Mouse (Mus musculus) liver, embryonic 14.5 days (tissue): ENCODE data around the gene Tspyl3. TPM values are rescaled to one million over a fixed set of nuclear protein-coding genes. Genes with fewer than 3 reads are reported as not detected.

Experiments used
- ATAC-seq: fragments of 200-750 bp; cut with Nextera tagmentation; 2 replicates; pipeline ENCODE4 v1.8.0; 2017; ENCODE audit warnings: moderate number of reproducible peaks, mild to moderate bottlenecking, moderate library complexity; ENCODE audit not compliant: insufficient read depth
- DNase-seq, 3 experiments: peaks; one replicate each; pipeline ENCODE4 v3.0.0-alpha.2; 2012 to 2013; ENCODE audit warnings: low read depth in 3 of 3, low spot score in 3 of 3
- H3K27ac ChIP-seq: fragments of 300-500 bp; sonication (generic); 2 replicates; pipeline ENCODE4 v1.5.1; 2014; ENCODE audit warnings: moderate library complexity, mild to moderate bottlenecking, control low read depth, inconsistent platforms
- H3K27me3 ChIP-seq: fragments of 300-500 bp; sonication (generic); 2 replicates; pipeline ENCODE4 v1.6.1; 2014; ENCODE audit warnings: mild to moderate bottlenecking, low read length, moderate library complexity; ENCODE audit not compliant: control insufficient read depth, insufficient read depth
- H3K36me3 ChIP-seq: fragments of 300-500 bp; sonication (generic); replicated peaks from 2 replicates; pipeline ENCODE4 v1.6.1; 2014; ENCODE audit warnings: low read depth; ENCODE audit not compliant: control insufficient read depth, insufficient read depth
- H3K4me1 ChIP-seq, 2 experiments: fragments of 200-500 bp in 1 of 2; fragments of 300-500 bp in 1 of 2; sonication (generic) in 1 of 2; replicated peaks; 2 replicates each; pipeline ENCODE4 v1.6.1; 2012 to 2014; ENCODE audit warnings: antibody characterized with exemption in 1 of 2, inconsistent platforms in 1 of 2, low read length in 1 of 2; ENCODE audit not compliant: control insufficient read depth in 2 of 2, insufficient read depth in 2 of 2
- H3K4me2 ChIP-seq: fragments of 300-500 bp; sonication (generic); 2 replicates; pipeline ENCODE4 v1.6.1; 2014; ENCODE audit warnings: low read depth, mild to moderate bottlenecking, control low read depth, moderate library complexity
- H3K4me3 ChIP-seq, 2 experiments: fragments of 200-500 bp in 1 of 2; fragments of 300-500 bp in 1 of 2; sonication (generic) in 1 of 2; 2 replicates each; pipeline ENCODE4 v1.5.1; 2012 to 2014; ENCODE audit warnings: low read depth in 2 of 2, low read length in 2 of 2, mild to moderate bottlenecking in 2 of 2, control low read depth in 1 of 2, inconsistent platforms in 1 of 2, moderate library complexity in 1 of 2; ENCODE audit not compliant: insufficient read depth in 1 of 2
- H3K9ac ChIP-seq: fragments of 300-500 bp; sonication (generic); replicated peaks from 2 replicates; pipeline ENCODE4 v1.6.1; 2014; ENCODE audit warnings: mild to moderate bottlenecking, control low read depth, moderate library complexity
- H3K9me3 ChIP-seq: fragments of 300-500 bp; sonication (generic); 2 replicates; pipeline ENCODE4 v1.6.1; 2016; ENCODE audit warnings: low read length, mixed read lengths; ENCODE audit not compliant: control insufficient read depth
- CTCF ChIP-seq: IDR thresholded peaks from 2 replicates; pipeline ENCODE4 v1.5.1; 2016; ENCODE audit warnings: antibody characterized with exemption, low read depth, control low read depth
- EP300 ChIP-seq: IDR thresholded peaks from 2 replicates; pipeline ENCODE4 v1.6.1; 2016; ENCODE audit warnings: antibody characterized with exemption, low read depth
- WGBS: fragments of 180-500 bp; shearing (Covaris S2); extraction: QIAGEN DNeasy Blood & Tissue Kit; methylation state at CpG from one replicate; pipeline ENCODE4 v1.1.7; 2014; ENCODE audit not compliant: insufficient replicate concordance; 5-methylcytosine and 5-hydroxymethylcytosine counted together
- polyA plus RNA-seq, 2 experiments: library from polyadenylated mRNA; depleted of rRNA in 1 of 2; stranded (reverse) in 1 of 2; unstranded in 1 of 2; fragments of >200 nt; fragmentation: Nextera tagmentation in 1 of 2; extraction: Ambion mirVana in 1 of 2; gene quantifications; 2 replicates each; pipeline versions ENCODE4 v1.2.1 to v1.2.3; 2012 to 2014

The Tspyl3 gene
- polyA plus RNA-seq, 2 experiments: 1.6 to 2.3 TPM

DNA sequence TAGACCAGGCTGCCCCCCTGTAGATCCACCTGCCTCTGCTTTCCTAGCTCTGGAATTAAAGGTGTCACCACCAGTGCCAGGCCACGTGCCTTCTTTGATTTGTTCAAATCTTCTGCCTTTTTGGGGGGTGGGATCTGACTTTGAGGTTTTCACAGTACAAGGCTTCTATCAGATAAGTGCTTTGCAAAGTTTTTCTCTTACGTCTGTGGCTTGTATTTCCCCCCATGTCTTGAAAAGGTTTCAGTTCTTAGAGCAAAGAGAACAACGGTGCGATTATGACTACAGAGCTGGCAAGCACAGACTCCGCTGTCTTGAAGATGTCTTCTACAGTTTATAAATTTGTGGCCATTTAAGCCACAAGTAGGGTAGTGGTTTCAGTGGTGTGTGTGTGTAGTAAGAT, 13.8 kb downstream of the Tspyl3 start:
- TF ChIP-seq EP300 (no peak), CTCF (no peak)
- ATAC-seq (no peak), DNase-seq (no peak)
- Histone ChIP-seq H3K27ac (no peak overlapping the region), H3K4me2 (no peak overlapping the region), H3K4me3 (no peak overlapping the region), H3K9ac (no peak overlapping the region), H3K27me3 (no peaks in the 10 kb centered on the region), H3K4me1 (peaks cover 0 to 18% of the 10 kb centered on the region in 2 experiments; a peak in 3 of 4 replicates), H3K36me3 (peaks cover 8% of the 10 kb centered on the region), H3K9me3 (no peaks in the 10 kb centered on the region)
- WGBS: 64% methylated on average over 5 of the region's 5 CpGs

DNA sequence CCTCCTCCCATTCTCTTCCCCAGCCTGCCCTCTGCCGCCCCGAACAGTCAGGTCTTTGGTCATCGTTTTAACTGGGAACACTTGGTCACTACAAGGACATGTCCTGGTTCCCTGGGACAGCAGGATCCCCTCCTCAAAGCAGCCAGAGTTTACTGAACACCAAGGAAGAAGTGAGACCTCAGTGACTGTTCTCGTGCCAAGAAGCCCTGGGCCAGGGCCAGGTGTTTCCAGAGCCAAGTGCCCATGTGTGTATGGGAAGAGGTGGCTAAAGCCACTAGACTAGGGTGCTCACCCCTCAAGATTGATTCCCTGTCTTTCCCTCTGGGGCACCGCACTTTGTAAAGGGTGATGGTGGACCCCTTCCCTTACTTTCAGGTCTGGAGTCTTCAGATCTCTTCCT, 16.0 kb downstream of the Tspyl3 start:
- DNase-seq: no peak
- Histone ChIP-seq H3K27me3 (no peaks in the 10 kb centered on the region), H3K9ac (no peak overlapping the region), H3K36me3 (peaks cover 14% of the 10 kb centered on the region), H3K4me2 (no peak overlapping the region), H3K4me3 (no peak overlapping the region), H3K9me3 (no peaks in the 10 kb centered on the region), H3K4me1 (peaks cover 0 to 2% of the 10 kb centered on the region in 2 experiments; a peak in 2 of 4 replicates), H3K27ac (no peak overlapping the region)
- ATAC-seq: no peak
- 74% methylated on average over 5 of the region's 5 CpGs for WGBS
- TF ChIP-seq CTCF (no peak), EP300 (no peak)

DNA sequence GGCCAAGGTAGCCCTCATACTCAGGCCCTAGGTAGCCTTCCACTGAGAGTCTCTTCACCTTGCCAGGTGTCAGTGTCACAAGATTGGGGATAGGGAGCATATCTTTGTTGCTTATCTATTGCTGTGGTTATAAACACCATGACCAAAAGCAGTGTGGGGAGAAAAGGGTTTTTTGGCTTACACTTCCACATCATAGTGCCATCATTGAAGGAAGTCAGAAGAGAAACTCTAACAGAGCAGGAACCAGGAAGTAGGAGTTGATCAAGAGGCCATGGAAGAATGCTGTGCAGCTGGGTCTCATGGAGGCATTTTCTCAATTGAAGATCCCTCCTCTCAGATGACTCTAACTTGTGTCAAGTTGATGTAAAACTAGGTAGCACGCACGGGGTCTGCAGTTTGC, 17.1 kb downstream of the Tspyl3 start:
- H3K4me2 ChIP-seq: no peak overlapping the region
- no peaks in the 10 kb centered on the region for H3K9me3 ChIP-seq
- TF ChIP-seq CTCF (no peak), EP300 (no peak)
- no peaks in the 10 kb centered on the region for H3K27me3 ChIP-seq
- H3K9ac ChIP-seq: no peak overlapping the region
- H3K36me3 ChIP-seq: peaks cover 14% of the 10 kb centered on the region
- ATAC-seq: no peak
- DNase-seq: no peak
- H3K27ac ChIP-seq: no peak overlapping the region
- WGBS: 90% methylated on average over 2 of the region's 2 CpGs
- no peak overlapping the region for H3K4me3 ChIP-seq
- no peaks in the 10 kb centered on the region for H3K4me1 ChIP-seq

DNA sequence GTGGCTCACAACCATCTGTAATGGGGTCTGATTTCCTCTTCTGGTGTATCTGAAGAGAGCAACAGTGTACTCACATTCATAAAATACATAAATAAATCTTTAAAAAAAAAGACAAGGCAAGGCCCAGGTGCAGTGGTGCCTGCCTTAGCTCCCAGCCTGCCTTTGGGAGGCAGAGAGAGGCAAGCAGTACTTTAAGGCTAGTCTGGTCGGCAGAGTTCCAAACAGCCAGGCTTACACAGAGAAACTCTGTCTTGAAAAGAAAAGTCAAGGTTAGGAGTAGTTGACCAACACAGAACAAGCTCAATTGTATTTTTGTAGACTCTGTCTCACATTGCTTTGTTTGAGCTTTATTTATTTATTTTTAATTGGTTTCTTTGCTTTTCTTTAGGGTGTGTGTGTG, 22.5 kb downstream of the Tspyl3 start:
- TF ChIP-seq CTCF (no peak), EP300 (no peak)
- no peaks in the 10 kb centered on the region for H3K9me3 ChIP-seq
- H3K27ac ChIP-seq: no peak overlapping the region
- no peak for DNase-seq
- H3K9ac ChIP-seq: no peak overlapping the region
- H3K36me3 ChIP-seq: peaks cover 19% of the 10 kb centered on the region
- H3K4me1 ChIP-seq: no peaks in the 10 kb centered on the region; a peak in 1 of 4 replicates
- no peaks in the 10 kb centered on the region for H3K27me3 ChIP-seq
- no peak overlapping the region for H3K4me2 ChIP-seq
- no peak overlapping the region for H3K4me3 ChIP-seq
- WGBS: 85% methylated on average over 1 of the region's 1 CpGs
- no peak for ATAC-seq

DNA sequence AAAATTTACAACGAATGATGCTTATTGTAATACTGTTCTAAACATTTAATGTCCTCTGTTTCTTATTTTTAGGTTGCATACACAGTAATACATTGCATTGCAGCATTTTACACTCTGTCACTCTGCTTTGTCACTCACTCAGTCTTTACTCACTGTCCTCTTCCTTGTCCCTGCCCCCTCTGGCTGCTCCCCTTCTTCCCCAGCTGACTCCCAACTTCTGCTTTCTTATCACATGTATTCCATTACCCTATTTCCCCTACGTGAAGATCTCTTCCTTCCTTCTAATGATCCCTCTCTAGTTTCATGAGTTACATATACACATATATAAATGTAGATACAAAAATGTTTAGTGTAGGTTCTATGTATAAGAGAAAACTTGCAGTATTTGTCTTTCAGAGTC, 26.1 kb downstream of the Tspyl3 start:
- TF ChIP-seq EP300: no peak

More for the DNA sequence above, 26.1 kb downstream of the Tspyl3 start:
- Histone ChIP-seq H3K4me1 (peaks cover 0 to 2% of the 10 kb centered on the region in 2 experiments; a peak in 2 of 4 replicates), H3K9me3 (no peaks in the 10 kb centered on the region), H3K27ac (no peak overlapping the region), H3K4me3 (no peak overlapping the region), H3K27me3 (no peaks in the 10 kb centered on the region), H3K36me3 (peaks cover 25% of the 10 kb centered on the region), H3K4me2 (no peak overlapping the region), H3K9ac (no peak overlapping the region)
- WGBS: 39% methylated on average over 2 of the region's 2 CpGs
- no peak for DNase-seq
- no peak for ATAC-seq
